Mouse (Mus musculus): ENCODE measurements at regions not wholly inside any gene's neighbourhood (a gene's known extent, or its start where the extent isn't known, plus 50 kb on each side); places are given as distances from the start of the nearest gene placed in this dataset.

DNA sequence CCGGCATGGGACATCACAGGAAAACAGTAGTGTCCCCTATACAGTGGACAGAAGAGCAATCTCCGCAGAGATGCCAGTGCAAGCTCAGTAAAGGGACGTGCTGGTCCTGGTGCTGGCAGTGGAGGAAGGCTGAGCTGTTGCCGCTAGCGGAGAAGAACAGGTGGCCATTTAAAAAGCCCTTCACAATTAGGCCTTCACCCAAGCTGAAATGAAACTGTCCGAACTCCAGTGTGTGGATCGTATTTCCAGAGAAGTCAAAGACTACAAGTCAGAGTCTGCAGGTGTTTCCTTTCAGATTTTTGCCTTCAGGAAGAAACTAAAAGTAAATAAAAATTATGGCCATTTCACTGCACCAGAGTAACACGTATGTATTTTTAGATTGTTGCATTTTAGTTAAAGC is 364.2 kb upstream of the Prickle1 start:
- DNase-seq: peak; percentile 28 to 36

DNA sequence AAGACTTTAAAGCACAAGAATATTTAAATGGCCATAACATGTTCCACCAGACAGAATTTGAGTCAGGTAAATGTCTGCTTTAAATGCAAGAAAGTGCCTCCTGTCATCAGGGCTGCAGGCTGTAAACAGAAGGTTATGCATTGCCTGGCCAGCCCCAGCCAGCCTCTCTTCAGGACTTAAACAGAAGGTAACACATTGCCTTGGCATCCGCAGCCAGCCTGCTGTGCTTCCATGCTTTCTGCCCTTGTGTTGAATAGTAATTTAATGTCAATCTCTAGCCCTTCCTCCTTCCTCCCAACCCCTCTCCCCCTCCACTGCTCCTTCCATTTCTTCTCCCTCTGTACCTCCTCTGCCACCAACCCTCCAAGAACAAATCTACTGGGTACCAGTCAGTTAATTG is 362.4 kb upstream of the Prickle1 start:
- peak; percentile 30 to 57 for DNase-seq

DNA sequence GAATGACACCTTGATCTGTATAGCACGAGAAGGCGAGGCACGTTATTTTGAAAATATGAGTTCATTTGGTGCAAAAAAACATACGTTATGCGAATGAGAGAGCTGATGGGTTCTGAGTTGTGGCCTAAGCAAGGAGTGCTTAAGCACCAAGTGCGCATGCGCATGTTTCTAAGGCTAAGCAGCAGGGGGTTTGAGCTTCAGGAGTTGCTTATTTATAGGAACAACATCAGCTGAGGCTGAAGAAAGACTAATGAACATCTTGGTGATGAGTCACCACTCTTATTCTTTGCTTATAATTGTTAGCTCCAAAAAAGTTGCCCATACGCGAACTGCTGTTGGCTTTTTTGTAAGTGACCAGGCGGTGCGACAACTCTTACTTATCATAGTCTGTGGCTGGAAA is 361.1 kb upstream of the Prickle1 start:
- DNase-seq: no peak

- DNase-seq: no peak
Observed at GRCm38 (mm10) chr15:93953548-93953947, 357.9 kb upstream of the Prickle1 start.

DNA sequence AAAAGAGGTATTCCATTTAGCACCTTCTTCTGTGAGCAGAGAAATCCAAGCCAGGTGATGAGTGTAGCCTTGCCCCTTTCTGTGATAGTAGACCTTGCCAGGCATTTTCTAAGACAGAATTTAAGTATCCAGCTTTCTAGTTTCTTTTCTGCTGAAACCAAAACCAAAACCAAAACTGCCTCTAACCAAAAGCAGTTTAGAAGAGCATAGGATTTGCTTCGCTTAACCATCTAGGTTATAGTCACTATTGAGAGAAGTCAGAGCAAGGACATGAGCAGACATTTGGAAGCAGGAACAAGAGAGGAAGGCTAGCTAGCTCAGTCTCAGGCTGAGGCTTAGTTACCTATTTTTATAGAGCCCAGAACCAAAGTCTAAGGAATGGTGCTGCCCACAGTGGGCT is 354.8 kb upstream of the Prickle1 start:
- no peak for DNase-seq

GRCm38 (mm10) chr15:93948902-93949301 is 353.2 kb upstream of the Prickle1 start:
- no peak for DNase-seq

GRCm38 (mm10) chr15:93943545-93943944 is 347.9 kb upstream of the Prickle1 start:
- DNase-seq: no peak

- DNase-seq: no peak
Observed at GRCm38 (mm10) chr15:93932971-93933496, 337.3 kb upstream of the Prickle1 start.

DNA sequence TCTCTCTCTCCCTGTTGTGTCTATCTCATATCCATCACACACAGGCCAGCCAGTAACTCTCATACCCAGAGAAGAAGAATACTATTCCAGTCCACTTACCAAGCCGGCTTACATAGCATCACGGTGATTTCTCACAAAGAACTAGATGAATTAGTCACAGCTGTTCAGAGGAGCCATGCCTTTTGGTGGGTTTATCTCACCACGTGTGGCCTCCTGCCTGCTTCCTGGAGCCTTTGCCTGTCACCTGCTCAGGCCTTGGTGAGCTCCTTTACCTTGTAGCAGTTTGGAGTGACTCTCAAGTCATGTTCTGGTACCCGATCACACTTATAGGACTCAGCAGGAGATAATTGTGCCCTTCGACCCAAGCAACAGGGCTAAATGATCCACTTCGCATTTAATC is 331.2 kb upstream of the Prickle1 start:
- DNase-seq: no peak

- no peak for DNase-seq
Observed at GRCm38 (mm10) chr15:93926262-93926661, 330.6 kb upstream of the Prickle1 start.

GRCm38 (mm10) chr15:93921457-93922234 is 326.0 kb upstream of the Prickle1 start:
- no peak for DNase-seq

DNA sequence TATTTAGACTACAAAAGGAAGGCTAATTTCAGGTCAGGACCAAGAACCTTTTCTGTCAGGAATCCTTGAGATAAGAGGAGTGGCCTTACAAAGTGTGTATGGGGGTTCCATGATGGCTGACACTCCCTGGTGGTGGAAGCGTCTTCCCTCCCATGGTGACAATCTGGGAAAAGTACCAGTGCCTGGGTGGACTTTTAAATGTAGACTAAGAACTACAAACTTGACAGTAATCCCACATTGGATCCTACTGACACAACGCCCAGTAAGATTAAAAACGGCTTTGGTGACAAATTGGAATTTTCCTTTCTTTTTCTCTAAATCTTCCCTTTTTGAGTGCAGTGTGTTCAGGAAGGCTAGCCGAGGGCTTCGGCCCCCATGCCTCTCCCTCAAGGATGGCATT is 325.3 kb upstream of the Prickle1 start:
- DNase-seq: no peak

- no peak for DNase-seq
Observed at GRCm38 (mm10) chr15:93919577-93919976, 323.9 kb upstream of the Prickle1 start.

- DNase-seq: no peak
Observed at GRCm38 (mm10) chr15:93916856-93917255, 321.2 kb upstream of the Prickle1 start.

DNA sequence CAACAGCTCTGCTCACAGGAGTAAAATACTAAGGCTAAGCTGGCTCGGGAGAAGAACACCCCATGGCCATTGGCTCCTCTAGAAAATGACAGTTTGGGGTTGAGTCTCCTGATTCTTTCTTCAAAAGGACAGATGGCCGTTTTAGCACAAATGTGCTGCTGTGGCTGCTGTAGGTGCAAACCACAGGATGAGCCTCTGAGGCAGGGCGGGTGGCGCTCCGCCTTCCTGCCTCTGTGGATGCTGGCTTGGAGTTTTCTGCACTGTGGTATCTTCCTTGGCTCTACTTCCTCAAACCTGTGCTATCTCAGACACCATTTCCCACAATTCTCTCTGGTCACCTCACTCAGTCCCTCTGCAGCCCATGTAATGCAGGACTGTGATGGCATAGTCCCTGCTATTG is 317.8 kb upstream of the Prickle1 start:
- no peak for DNase-seq

GRCm38 (mm10) chr15:93913041-93913440 is 317.4 kb upstream of the Prickle1 start:
- no peak for DNase-seq

GRCm38 (mm10) chr15:93910981-93911431 is 315.3 kb upstream of the Prickle1 start:
- no peak for DNase-seq

- no peak for DNase-seq
Observed at GRCm38 (mm10) chr15:93910158-93910557, 314.5 kb upstream of the Prickle1 start.

- DNase-seq: no peak
Observed at GRCm38 (mm10) chr15:93903671-93904603, 308.2 kb upstream of the Prickle1 start.

GRCm38 (mm10) chr15:93882826-93883225 is 287.1 kb upstream of the Prickle1 start:
- DNase-seq: no peak

DNA sequence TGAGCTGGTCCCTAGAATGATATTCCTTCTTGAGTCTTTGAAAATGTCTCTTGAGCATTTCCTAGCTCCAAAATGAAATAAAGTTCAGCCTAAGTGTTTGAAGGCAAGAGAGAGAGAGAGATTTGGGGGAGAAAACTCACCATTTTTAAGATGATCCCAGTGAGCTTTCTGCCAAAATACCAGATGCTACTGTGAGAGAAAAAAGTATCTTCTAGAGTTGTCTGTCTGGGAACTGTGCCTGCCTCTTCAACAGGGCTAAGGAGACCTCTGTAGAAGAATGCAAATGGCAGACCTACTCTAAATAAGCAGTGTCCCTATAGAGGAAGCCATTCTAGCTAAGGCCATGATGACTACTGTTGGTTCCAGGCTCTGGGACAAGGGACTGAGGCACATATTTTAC is 285.6 kb upstream of the Prickle1 start:
- DNase-seq: no peak

DNA sequence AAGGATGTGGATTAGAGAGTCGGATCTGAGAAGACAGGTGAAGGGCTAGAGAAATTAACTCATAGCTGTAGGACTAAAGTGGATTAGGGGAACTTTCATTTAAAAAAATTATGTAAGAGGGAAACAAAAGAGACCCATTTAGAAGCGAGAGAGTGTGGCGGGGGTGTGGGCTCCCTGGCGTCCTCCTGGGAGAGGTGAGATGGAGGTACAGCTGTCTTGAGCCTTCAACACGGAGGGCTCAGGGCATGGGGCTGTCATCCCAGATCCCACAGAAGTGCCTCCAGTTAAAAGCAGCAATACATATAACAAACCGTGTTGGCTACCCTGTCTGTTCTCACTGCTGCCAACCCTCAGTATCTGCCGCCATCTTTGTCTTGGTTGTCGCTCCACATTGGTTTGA is 284.6 kb upstream of the Prickle1 start:
- DNase-seq: no peak

DNA sequence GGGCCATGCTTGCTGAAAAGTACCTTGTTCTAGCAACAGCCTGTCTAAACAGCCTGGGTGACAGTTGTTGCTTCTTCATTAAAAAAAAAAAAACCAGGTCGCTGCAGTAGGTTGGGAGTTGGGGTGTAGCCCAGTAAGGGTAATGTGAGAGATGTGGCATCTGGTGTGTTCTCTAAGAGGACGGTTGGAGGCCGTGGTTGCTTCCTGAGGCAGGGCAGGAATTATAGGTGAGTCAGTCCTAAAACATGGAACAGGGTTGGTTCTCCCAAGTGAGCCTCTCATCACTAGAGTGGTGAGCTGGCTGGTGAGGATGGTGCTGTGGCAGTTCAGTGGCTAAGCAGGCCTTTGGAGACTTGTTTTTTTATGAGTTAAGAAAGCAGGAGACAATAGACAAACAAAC is 283.3 kb upstream of the Prickle1 start:
- no peak for DNase-seq

- no peak for DNase-seq
Observed at GRCm38 (mm10) chr15:93876335-93876734, 280.6 kb upstream of the Prickle1 start.
